Mouse (Mus musculus) thymus, adult 2 months (tissue): ENCODE data around the gene Cox10. TPM values are rescaled to one million over a fixed set of nuclear protein-coding genes. Genes with fewer than 3 reads are reported as not detected.

Experiments used
- DNase-seq: peaks from one replicate; pipeline ENCODE4 v3.0.0; 2021
- H3K27ac ChIP-seq: fragments of 200-500 bp; 2 replicates; pipeline ENCODE4 v1.5.1; 2012; ENCODE audit warnings: low read length, control low read depth; ENCODE audit not compliant: control insufficient read depth, insufficient read depth
- H3K27me3 ChIP-seq: fragments of 200-500 bp; 2 replicates; pipeline ENCODE4 v1.6.1; 2012; ENCODE audit warnings: mild to moderate bottlenecking, low read length, moderate library complexity, mixed read lengths; ENCODE audit not compliant: control insufficient read depth, insufficient read depth
- H3K36me3 ChIP-seq: fragments of 200-500 bp; 2 replicates; pipeline ENCODE4 v1.6.1; 2012; ENCODE audit warnings: mild to moderate bottlenecking, low read length, moderate library complexity; ENCODE audit not compliant: control insufficient read depth, insufficient read depth
- H3K4me1 ChIP-seq: fragments of 200-500 bp; replicated peaks from 2 replicates; pipeline ENCODE4 v1.6.1; 2012; ENCODE audit warnings: low read length; ENCODE audit not compliant: control insufficient read depth, insufficient read depth
- H3K4me3 ChIP-seq: fragments of 200-500 bp; 2 replicates; pipeline ENCODE4 v1.5.1; 2012; ENCODE audit warnings: mild to moderate bottlenecking, low read length, control low read depth, moderate library complexity; ENCODE audit not compliant: control insufficient read depth, insufficient read depth
- CTCF ChIP-seq: fragments of 200-500 bp; IDR thresholded peaks from 2 replicates; pipeline ENCODE4 v1.5.1; 2012; ENCODE audit warnings: mild to moderate bottlenecking, control low read depth, low read length, moderate library complexity, borderline replicate concordance; ENCODE audit not compliant: control insufficient read depth, poor library complexity, insufficient read depth; ENCODE audit errors: extremely low read depth
- POLR2A ChIP-seq: fragments of 200-500 bp; IDR thresholded peaks from 2 replicates; pipeline ENCODE4 v1.6.1; 2012; ENCODE audit warnings: mild to moderate bottlenecking, low read length, control low read depth, moderate library complexity; ENCODE audit not compliant: control insufficient read depth, poor library complexity, insufficient read depth; ENCODE audit errors: extremely low read depth
- WGBS: fragments of 180-500 bp; shearing (Covaris S2); methylation state at CpG from one replicate; pipeline ENCODE4 v1.1.7; 2018; 5-methylcytosine and 5-hydroxymethylcytosine counted together
- polyA plus RNA-seq: library from polyadenylated mRNA; depleted of rRNA; stranded (reverse); fragments of >200 nt; gene quantifications from 2 replicates; pipeline ENCODE4 v1.2.3, GENCODE M21; 2012

The Cox10 gene
- polyA plus RNA-seq, 1 experiment: 20.2 TPM

DNA sequence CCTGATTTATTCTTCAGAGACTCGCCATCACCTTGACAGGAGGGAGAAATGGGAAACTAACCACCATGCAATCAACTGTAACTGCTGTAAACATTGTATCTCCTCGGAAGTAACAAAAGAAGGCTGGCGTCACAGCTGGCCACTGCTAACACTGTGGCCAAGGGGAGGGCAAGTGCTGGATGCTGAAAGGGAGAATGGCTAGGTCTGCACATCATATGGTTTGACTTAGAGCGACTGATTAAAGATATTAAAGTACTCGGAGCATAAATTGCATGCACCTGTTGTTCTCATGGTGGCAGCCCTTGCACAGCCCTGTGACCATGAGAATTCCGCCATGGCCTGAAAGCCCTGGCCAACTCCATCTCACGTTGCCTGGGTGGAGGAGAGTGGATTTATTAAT lies 54.7 kb downstream of the Cox10 start:
- Histone ChIP-seq H3K4me1 (no peaks in the 10 kb centered on the region; the same call in 1 of the 2 replicates), H3K27me3 (no peaks in the 10 kb centered on the region), H3K4me3 (no peak overlapping the region), H3K27ac (no peak overlapping the region), H3K36me3 (no peaks in the 10 kb centered on the region)
- DNase-seq: no peak
- TF ChIP-seq CTCF: no peak
- TF ChIP-seq POLR2A: no peak
- 96% methylated on average over 7 of the region's 7 CpGs for WGBS

GRCm38 (mm10) chr11:64023380-64023981 lies 55.8 kb downstream of the Cox10 start:
- no peak overlapping the region for H3K27ac ChIP-seq
- no peaks in the 10 kb centered on the region for H3K27me3 ChIP-seq
- H3K4me3 ChIP-seq: no peak overlapping the region
- H3K4me1 ChIP-seq: peaks cover 2% of the 10 kb centered on the region
- no peak for TF ChIP-seq POLR2A
- TF ChIP-seq CTCF: no peak
- no peaks in the 10 kb centered on the region for H3K36me3 ChIP-seq
- DNase-seq: no peak
- 91% methylated on average over 15 of the region's 15 CpGs for WGBS

DNA sequence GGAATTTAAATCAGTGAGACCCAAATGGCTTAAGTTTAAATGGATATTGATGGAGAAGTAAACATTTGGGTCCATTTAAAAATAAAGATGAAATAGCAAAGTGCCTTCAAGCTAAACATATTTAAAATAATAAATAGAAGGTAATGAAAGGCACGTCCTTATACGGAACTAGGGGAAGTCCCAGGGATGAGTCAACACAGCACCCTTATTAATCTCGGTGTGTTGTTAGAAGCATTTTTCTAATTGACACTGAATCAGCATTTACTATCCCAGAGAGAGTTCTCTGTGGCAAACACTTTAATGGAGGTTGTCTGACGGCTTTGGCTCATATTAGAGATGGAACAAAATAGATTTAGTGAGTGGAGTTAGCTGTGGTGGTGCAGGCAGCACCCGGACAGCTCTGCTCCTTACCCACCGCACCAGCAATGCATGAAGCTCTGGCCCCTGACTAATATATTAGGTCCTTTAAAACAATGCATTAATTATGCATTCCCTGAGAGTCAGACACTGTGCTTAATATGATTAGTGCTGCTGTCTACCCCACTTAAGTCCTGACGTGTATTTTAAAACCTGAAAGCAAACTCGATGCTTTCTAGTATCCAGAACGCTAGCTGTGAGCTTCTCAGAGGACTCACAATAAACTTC lies 56.7 kb downstream of the Cox10 start:
- no peak overlapping the region for H3K4me3 ChIP-seq
- no peak for DNase-seq
- H3K27me3 ChIP-seq: no peaks in the 10 kb centered on the region
- TF ChIP-seq POLR2A (no peak), CTCF (no peak)
- WGBS: 90% methylated on average over 9 of the region's 9 CpGs
- H3K27ac ChIP-seq: no peak overlapping the region
- H3K36me3 ChIP-seq: no peaks in the 10 kb centered on the region
- H3K4me1 ChIP-seq: peaks cover 2% of the 10 kb centered on the region

GRCm38 (mm10) chr11:64019235-64019634 lies 60.0 kb downstream of the Cox10 start:
- H3K4me3 ChIP-seq: no peak overlapping the region
- H3K36me3 ChIP-seq: no peaks in the 10 kb centered on the region
- DNase-seq: no peak
- no peaks in the 10 kb centered on the region for H3K27me3 ChIP-seq
- TF ChIP-seq CTCF (no peak), POLR2A (no peak)
- H3K27ac ChIP-seq: no peak overlapping the region
- peaks cover 2% of the 10 kb centered on the region for H3K4me1 ChIP-seq
- 58% methylated on average over 8 of the region's 8 CpGs for WGBS

DNA sequence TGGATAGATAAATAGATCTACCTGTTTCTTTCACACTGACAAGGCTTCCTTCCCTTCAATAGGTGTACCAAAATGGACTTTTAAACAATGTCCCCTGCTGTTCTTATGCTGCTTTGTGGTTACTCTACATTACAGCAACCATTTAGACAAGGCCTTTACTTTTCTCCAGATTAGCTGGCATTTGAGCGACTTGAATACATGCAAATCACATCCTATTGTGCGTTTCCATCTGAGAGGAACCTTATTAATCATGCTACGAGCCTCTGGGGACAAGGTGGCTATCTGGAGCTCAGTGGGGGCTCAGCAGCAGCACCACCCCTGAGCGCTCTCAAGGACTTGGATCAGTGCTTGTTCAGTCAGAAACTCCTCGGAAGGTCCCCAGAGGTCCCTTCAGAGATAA lies 61.1 kb downstream of the Cox10 start:
- no peaks in the 10 kb centered on the region for H3K36me3 ChIP-seq
- TF ChIP-seq CTCF: no peak
- no peak for TF ChIP-seq POLR2A

GRCm38 (mm10) chr11:64015309-64015708 lies 64.0 kb downstream of the Cox10 start:
- TF ChIP-seq POLR2A (no peak), CTCF (no peak)
- Histone ChIP-seq H3K4me3 (no peak overlapping the region), H3K27ac (no peak overlapping the region), H3K27me3 (no peaks in the 10 kb centered on the region), H3K4me1 (peaks cover 2% of the 10 kb centered on the region), H3K36me3 (no peaks in the 10 kb centered on the region)
- 31% methylated on average over 6 of the region's 6 CpGs for WGBS
- DNase-seq: no peak

More for the DNA sequence above, 61.1 kb downstream of the Cox10 start:
- H3K4me1 ChIP-seq: peaks cover 2% of the 10 kb centered on the region
- H3K27ac ChIP-seq: no peak overlapping the region
- no peaks in the 10 kb centered on the region for H3K27me3 ChIP-seq
- 95% methylated on average over 5 of the region's 5 CpGs for WGBS
- DNase-seq: no peak
- no peak overlapping the region for H3K4me3 ChIP-seq
